Mouse (Mus musculus) megakaryocyte, embryonic 14.5 days (primary cell): Measurements from ENCODE around the gene Blvra.
"Not testable (repeated sequence)": the region's sequence is repeated elsewhere in the genome, so short reads cannot be mapped to it uniquely, and the experiment has no call there.

Experiments used
- FLI1 ChIP-seq: IDR thresholded peaks from 2 replicates; pipeline ENCODE4 v1.6.1; 2012; ENCODE audit warnings: low read length, inconsistent platforms, mixed read lengths
- GATA1 ChIP-seq: IDR thresholded peaks from 3 replicates; pipeline ENCODE4 v1.6.1; 2012; ENCODE audit warnings: mixed read lengths, low read length, inconsistent platforms, borderline replicate concordance

DNA sequence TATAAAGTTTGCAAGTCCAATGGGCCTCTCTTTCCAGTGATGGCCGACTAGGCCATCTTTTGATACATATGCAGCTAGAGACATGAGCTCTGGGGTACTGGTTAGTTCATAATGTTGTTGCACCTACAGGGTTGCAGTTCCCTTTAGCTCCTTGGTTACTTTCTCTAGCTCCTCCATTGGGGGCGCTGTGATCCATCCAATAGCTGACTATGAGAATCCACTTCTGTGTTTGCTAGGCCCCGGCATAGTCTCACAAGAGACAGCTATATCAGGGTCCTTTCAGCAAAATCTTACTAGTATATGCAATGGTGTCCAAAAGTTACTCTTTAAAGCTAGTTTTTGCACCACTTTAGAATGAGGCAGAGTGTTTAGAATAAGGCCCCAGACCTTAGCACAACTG, 64.8 kb downstream of the Blvra start:
- TF ChIP-seq FLI1, GATA1: not testable (repeated sequence)
